Mouse (Mus musculus) forebrain, embryonic 16.5 days (tissue): ENCODE measurements around the gene Tnrc18. TPM values are rescaled to one million over a fixed set of nuclear protein-coding genes. Genes with fewer than 3 reads are reported as not detected.

Experiments
- ATAC-seq: fragments of 200-750 bp; cut with Nextera tagmentation; 2 replicates; pipeline ENCODE4 v1.8.0; 2017; ENCODE audit warnings: mild to moderate bottlenecking, moderate library complexity
- H3K27ac ChIP-seq: fragments of 300-500 bp; sonication (generic); 2 replicates; pipeline ENCODE4 v1.5.1; 2014; ENCODE audit warnings: low read length, control low read depth
- H3K27me3 ChIP-seq: fragments of 300-500 bp; sonication (generic); replicated peaks from 2 replicates; pipeline ENCODE4 v1.6.1; 2014; ENCODE audit warnings: low read length; ENCODE audit not compliant: control insufficient read depth, insufficient read depth
- H3K36me3 ChIP-seq: fragments of 300-500 bp; sonication (generic); 2 replicates; pipeline ENCODE4 v1.6.1; 2014; ENCODE audit not compliant: control insufficient read depth, insufficient read depth
- H3K4me1 ChIP-seq: fragments of 300-500 bp; sonication (generic); replicated peaks from 2 replicates; pipeline ENCODE4 v1.6.1; 2014; ENCODE audit warnings: low read length; ENCODE audit not compliant: control insufficient read depth, insufficient read depth
- H3K4me2 ChIP-seq: fragments of 300-500 bp; sonication (generic); 2 replicates; pipeline ENCODE4 v1.6.1; 2014; ENCODE audit warnings: mild to moderate bottlenecking, low read length, control low read depth
- H3K4me3 ChIP-seq: fragments of 300-500 bp; sonication (generic); replicated peaks from 2 replicates; pipeline ENCODE4 v1.5.1; 2014; ENCODE audit warnings: mild to moderate bottlenecking, low read length, control low read depth
- H3K9ac ChIP-seq: fragments of 300-500 bp; sonication (generic); replicated peaks from 2 replicates; pipeline ENCODE4 v1.6.1; 2014; ENCODE audit warnings: low read depth, low read length, control low read depth
- H3K9me3 ChIP-seq: fragments of 300-500 bp; sonication (generic); 2 replicates; pipeline ENCODE4 v1.6.1; 2016; ENCODE audit warnings: low read length; ENCODE audit not compliant: control insufficient read depth
- WGBS: fragments of 180-500 bp; shearing (Covaris S2); extraction: QIAGEN DNeasy Blood & Tissue Kit; methylation state at CpG from one replicate; pipeline ENCODE4 v1.1.7; 2014; 5-methylcytosine and 5-hydroxymethylcytosine counted together
- polyA plus RNA-seq: library from polyadenylated mRNA; unstranded; fragments of >200 nt; fragmentation: Nextera tagmentation; extraction: Ambion mirVana; gene quantifications from 2 replicates; pipeline ENCODE4 v1.2.1, GENCODE M21; 2015

Gene Tnrc18
- polyA plus RNA-seq, 1 experiment from 2014 or later, result 40.4 TPM

DNA sequence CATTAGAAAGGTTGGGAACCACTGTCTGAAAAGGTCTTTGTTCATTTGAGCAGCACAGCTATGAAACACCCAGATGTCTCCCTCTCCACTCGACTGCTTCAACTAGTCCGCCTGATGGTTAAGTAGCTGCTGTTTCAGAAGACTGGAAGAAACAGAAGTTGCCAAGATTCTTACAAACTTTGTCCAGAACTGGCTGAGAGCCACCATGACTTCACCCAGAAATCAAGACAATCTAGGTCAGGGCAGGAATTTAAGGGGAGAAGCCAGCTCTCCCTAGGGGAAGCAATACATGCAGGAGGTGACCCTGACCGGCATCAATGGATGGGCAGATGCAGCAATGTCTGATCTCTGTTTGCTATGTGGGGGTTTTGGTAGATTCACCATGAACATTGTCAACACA is 135.6 kb downstream of the Tnrc18 start:
- Histone ChIP-seq H3K27ac (no peak overlapping the region), H3K9ac (no peak overlapping the region), H3K4me1 (no peaks in the 10 kb centered on the region), H3K27me3 (no peaks in the 10 kb centered on the region), H3K36me3 (no peaks in the 10 kb centered on the region), H3K9me3 (0 out of 2 replicates have a peak, but pooled peaks cover 3% of the 10 kb centered on the region), H3K4me3 (no peak overlapping the region), H3K4me2 (no peak overlapping the region)
- ATAC-seq, result no peak
- WGBS, result 75% methylated on average over 3 of the region's 3 CpGs

GRCm38 (mm10) chr5:142679065-142679464 is 138.4 kb downstream of the Tnrc18 start:
- no peak for ATAC-seq
- H3K4me2 ChIP-seq, result no peak overlapping the region
- no peak overlapping the region for H3K9ac ChIP-seq
- no peaks in the 10 kb centered on the region for H3K4me1 ChIP-seq
- H3K27me3 ChIP-seq, result no peaks in the 10 kb centered on the region
- H3K9me3 ChIP-seq, result 0 out of 2 replicates have a peak, but pooled peaks cover 3% of the 10 kb centered on the region
- no peaks in the 10 kb centered on the region for H3K36me3 ChIP-seq
- no peak overlapping the region for H3K4me3 ChIP-seq
- 95% methylated on average over 1 of the region's 1 CpGs for WGBS
- no peak overlapping the region for H3K27ac ChIP-seq

- Histone ChIP-seq H3K27ac (no peak overlapping the region), H3K4me2 (no peak overlapping the region), H3K4me3 (no peak overlapping the region), H3K9ac (no peak overlapping the region), H3K4me1 (no peaks in the 10 kb centered on the region), H3K9me3 (0 out of 2 replicates have a peak, but pooled peaks cover 2% of the 10 kb centered on the region), H3K27me3 (no peaks in the 10 kb centered on the region), H3K36me3 (no peaks in the 10 kb centered on the region)
- 70% methylated on average over 7 of the region's 7 CpGs for WGBS
- no peak for ATAC-seq
Observed at GRCm38 (mm10) chr5:142678141-142678571, 139.3 kb downstream of the Tnrc18 start.

Other genes starting within 250 kb of the Tnrc18 start
- gene Mmd2, start 208.9 kb downstream of the Tnrc18 start, polyA plus RNA-seq, result 77.4 and 91.5 TPM in 2 replicates
- 50.2 and 53.3 TPM in 2 replicates for gene Wipi2, start 190.0 kb downstream of the Tnrc18 start, polyA plus RNA-seq
- 93.7 and 99.2 TPM in 2 replicates for gene Slc29a4, start 125.2 kb downstream of the Tnrc18 start, polyA plus RNA-seq
- gene Fbxl18, start 77.8 kb upstream of the Tnrc18 start, polyA plus RNA-seq, result 29.5 and 31.4 TPM in 2 replicates
- 15,087 and 15,431 TPM in 2 replicates for gene Actb, start 89.1 kb upstream of the Tnrc18 start, polyA plus RNA-seq
- gene Fscn1, start 142.7 kb upstream of the Tnrc18 start, polyA plus RNA-seq, result 541 and 600 TPM in 2 replicates